8 mouse cellular contexts compared by ENCODE assay signal in genomic region chr13:110557930-110558727, GRCm38 (mm10).
DNase-seq lines count a peak whose midpoint lies in the region; ATAC-seq and TF ChIP-seq lines count a peak whose summit lies in the region.

No protein-coding gene starts in this region.

- no peaks in the 10 kb centered on the region for H3K36me3 ChIP-seq in embryonic facial prominence, embryonic 13.5 days

- H3K9me3 ChIP-seq in embryonic facial prominence, embryonic 13.5 days, result no peaks in the 10 kb centered on the region

- no peaks in the 10 kb centered on the region for H3K27me3 ChIP-seq in embryonic facial prominence, embryonic 13.5 days

- H3K9ac ChIP-seq in embryonic facial prominence, embryonic 13.5 days, result no peak overlapping the region

- TF ChIP-seq CTCF in gastrocnemius, adult 2 months (IDR thresholded peaks at IDR 0.05), result no peak

- peak overlapping the region; percentile 52 for H3K4me3 ChIP-seq in gastrocnemius, adult 2 months
- H3K4me3 ChIP-seq in embryonic facial prominence, embryonic 13.5 days, result no peak overlapping the region

- peaks cover 14% of the 10 kb centered on the region; the same call in 1 of the 2 replicates for H3K4me1 ChIP-seq in embryonic facial prominence, embryonic 13.5 days

- H3K27ac ChIP-seq in gastrocnemius, adult 2 months, result peak overlapping the region; percentile 79
- peak overlapping the region; percentile 66; the same call in 1 of the 2 replicates for H3K27ac ChIP-seq in embryonic facial prominence, embryonic 13.5 days

- no peak for DNase-seq in gastrocnemius, adult 2 months
- no peak for DNase-seq in gastrocnemius, adult 8-10 months (ENCODE audit: low spot score in 2 of 2)
- peak; percentile 23 for DNase-seq in heart, postnatal 25 days (ENCODE audit: low spot score)
- peak; percentile 33 to 47 for DNase-seq in layer of hippocampus, postnatal 36 days
- no peak for DNase-seq in spleen, postnatal 4 days (ENCODE audit: low spot score in 2 of 2)
- no peak for DNase-seq in testis, postnatal 10 days (ENCODE audit: low spot score)

- intact Hi-C loops in gastrocnemius, adult 2 months (cut with DNase I), result no loop called here
- intact Hi-C loops in heart, postnatal 25 days (cut with DNase I), result loop anchor here (2.0 to 5.0 kb wide), 3 partner anchors 161 to 344 kb away; no protein-coding TSS in a partner anchor

- WGBS in embryonic facial prominence, embryonic 13.5 days, result 80% methylated on average over 28 of the region's 28 CpGs

- no peak overlapping the region for H3K4me2 ChIP-seq in embryonic facial prominence, embryonic 13.5 days

- no peak for ATAC-seq in embryonic facial prominence, embryonic 13.5 days (ENCODE audit: insufficient number of reproducible peaks, insufficient read depth, low FRiP score, low TSS enrichment, low read depth)
- ATAC-seq in monocyte, adult 5-6 weeks (replicated peaks; ENCODE audit: insufficient number of reproducible peaks, low FRiP score, low TSS enrichment, poor library complexity, severe bottlenecking), result peak; percentile 64

Comparison
In these comparisons a context has a peak if more than half of its experiments do, and no peak if none do; other contexts are left out.
1. DNase-seq: peak in heart, postnatal 25 days (single experiment) and layer of hippocampus, postnatal 36 days (2 of 2); none in gastrocnemius, adult 2 months (single experiment), gastrocnemius, adult 8-10 months (0 of 2), spleen, postnatal 4 days (0 of 2) and testis, postnatal 10 days (single experiment).